Mouse (Mus musculus) spleen, adult 2 months (tissue): ENCODE measurements around the gene Med17.

ENCODE experiments used
- CTCF ChIP-seq: fragments of 200-500 bp; IDR thresholded peaks from 2 replicates; pipeline ENCODE4 v1.5.1; 2011; ENCODE audit warnings: mild to moderate bottlenecking, inconsistent platforms; ENCODE audit not compliant: insufficient read depth, insufficient read length, insufficient replicate concordance; ENCODE audit errors: extremely low read depth
- POLR2A ChIP-seq: fragments of 200-500 bp; IDR thresholded peaks from 2 replicates; pipeline ENCODE4 v1.6.1; 2011; ENCODE audit warnings: low read depth, low read length, inconsistent platforms

GRCm38 (mm10) chr9:15256214-15256613, 23.5 kb downstream of the Med17 start:
- TF ChIP-seq CTCF (no peak), POLR2A (no peak)
